Mouse (Mus musculus) brain, embryonic 14.5 days (tissue): Measurements from ENCODE around the gene Ctnna2. TPM values are rescaled to one million over a fixed set of nuclear protein-coding genes. Genes with fewer than 3 reads are reported as not detected.

Experiments
- DNase-seq: peaks from one replicate; pipeline ENCODE4 v3.0.0-alpha.2; 2011; ENCODE audit warnings: low read depth
- CTCF ChIP-seq: fragments of 200-500 bp; IDR thresholded peaks from 2 replicates; pipeline ENCODE4 v1.5.1; 2012; ENCODE audit warnings: inconsistent platforms, mild to moderate bottlenecking, moderate library complexity, borderline replicate concordance; ENCODE audit not compliant: insufficient read depth, insufficient read length; ENCODE audit errors: extremely low read depth
- POLR2A ChIP-seq: fragments of 200-500 bp; IDR thresholded peaks from 2 replicates; pipeline ENCODE4 v1.6.1; 2012; ENCODE audit warnings: mild to moderate bottlenecking, inconsistent platforms, borderline replicate concordance; ENCODE audit not compliant: poor library complexity, insufficient read depth, insufficient read length, severe bottlenecking; ENCODE audit errors: extremely low read depth
- polyA plus RNA-seq: library from polyadenylated mRNA; depleted of rRNA; stranded (reverse); fragments of >200 nt; gene quantifications from 2 replicates; pipeline ENCODE4 v1.2.3, GENCODE M21; 2012

The Ctnna2 gene
- polyA plus RNA-seq, 1 experiment, result 150 TPM

DNA sequence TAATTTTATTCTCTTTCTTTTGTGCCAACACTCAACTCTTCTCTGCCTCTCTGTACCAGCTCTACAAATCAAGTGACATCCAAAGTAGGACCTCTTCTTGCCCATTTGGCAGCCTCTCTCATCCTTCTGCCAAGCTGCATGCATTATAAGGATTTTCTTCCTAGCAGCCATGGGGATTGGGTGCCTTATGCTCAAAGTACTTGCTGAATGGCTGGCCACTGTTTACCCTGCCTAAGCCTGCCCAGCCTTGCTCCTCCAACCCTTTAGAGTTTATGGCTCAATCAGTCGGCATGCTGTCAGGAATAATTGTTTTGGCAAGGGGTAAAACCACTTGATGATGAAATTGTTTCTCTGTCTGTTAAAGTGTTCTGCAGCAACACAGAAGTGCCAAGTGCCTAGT is 739.1 kb downstream of the Ctnna2 start:
- TF ChIP-seq CTCF (no peak), POLR2A (no peak)
- DNase-seq, result peak; percentile 88

DNA sequence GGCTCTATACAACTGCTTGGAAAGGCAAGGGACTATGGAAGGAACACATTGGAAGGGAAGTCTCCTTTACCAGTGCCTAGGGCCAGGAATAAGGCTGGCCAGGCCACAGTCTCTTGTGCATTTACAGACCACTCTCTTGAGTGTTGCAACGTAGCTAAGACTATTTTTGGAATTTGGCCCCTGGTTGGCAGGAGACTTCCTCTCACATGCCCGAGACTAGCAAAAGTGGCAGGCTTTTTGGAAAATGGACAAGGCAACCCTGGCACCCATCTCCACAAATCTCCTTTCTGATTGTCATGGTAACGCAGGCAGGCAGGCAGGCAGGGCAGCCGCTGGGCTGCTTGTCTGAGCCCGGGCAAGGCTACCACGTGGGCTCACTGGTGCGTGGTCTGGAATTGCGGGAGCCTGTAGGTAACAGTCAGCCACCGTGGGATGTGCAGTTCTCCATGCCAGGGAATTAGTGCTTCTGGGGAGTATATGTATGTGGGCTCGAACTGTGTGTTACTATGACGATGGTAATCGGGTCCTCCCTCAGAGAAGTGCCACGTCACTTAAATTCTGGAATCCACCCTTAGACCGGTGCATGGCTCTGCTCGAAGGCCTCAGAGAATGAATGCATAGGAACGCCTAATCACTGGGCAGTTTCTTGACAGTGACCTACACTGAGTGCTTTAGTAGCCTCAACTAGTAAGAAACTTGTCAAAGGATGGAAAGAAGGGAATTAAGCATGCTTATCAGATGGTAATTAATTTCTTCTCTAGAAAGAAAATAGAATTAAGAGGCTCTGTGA is 756.5 kb downstream of the Ctnna2 start:
- TF ChIP-seq POLR2A, result no peak
- TF ChIP-seq CTCF, result no peak

DNA sequence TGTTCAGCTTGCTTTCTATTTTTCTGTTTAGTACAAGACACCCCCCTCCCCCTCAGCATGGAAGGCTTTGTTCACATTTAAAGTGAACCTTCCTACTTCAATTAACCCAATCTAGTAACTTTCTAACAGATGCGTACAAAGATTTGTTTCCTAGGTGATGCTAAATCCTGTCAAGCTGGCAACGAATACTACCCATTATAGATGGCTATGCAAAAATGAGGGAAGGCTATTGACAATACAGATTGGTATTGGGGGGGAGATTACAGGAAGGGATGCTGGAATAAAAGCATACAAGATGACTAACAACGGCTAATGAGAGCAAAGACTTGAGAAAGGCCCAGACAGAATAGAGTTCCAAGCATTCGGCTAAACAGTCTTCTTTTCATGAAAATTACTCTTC is 758.7 kb downstream of the Ctnna2 start:
- DNase-seq, result peak; percentile 67

More for the DNA sequence above, 756.5 kb downstream of the Ctnna2 start:
- DNase-seq, result peak; percentile 85

DNA sequence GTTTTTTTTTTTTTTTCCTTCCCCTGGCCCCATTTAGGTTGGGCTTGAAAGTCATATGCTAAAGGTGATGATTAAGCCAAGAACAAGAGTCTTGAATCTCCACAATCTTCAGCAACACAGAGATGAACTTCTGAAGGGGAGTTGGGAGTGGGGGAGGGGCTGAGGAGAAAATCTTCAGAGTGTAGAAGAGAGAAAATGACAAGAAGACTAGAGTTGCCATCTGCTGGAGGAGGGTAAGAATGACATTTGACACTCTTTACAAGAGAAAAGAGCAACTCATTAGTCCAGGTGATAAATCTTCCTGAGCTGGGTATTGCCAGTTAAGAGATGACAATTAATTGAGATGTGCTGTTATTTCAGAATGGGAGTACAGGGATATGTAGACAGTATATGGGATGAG is 760.6 kb downstream of the Ctnna2 start:
- TF ChIP-seq POLR2A (no peak), CTCF (0 out of 2 replicates have a peak, but pooled peaks have one; percentile 22)
- DNase-seq, result peak; percentile 76

More for the DNA sequence above, 758.7 kb downstream of the Ctnna2 start:
- TF ChIP-seq POLR2A, result no peak
- TF ChIP-seq CTCF, result no peak

DNA sequence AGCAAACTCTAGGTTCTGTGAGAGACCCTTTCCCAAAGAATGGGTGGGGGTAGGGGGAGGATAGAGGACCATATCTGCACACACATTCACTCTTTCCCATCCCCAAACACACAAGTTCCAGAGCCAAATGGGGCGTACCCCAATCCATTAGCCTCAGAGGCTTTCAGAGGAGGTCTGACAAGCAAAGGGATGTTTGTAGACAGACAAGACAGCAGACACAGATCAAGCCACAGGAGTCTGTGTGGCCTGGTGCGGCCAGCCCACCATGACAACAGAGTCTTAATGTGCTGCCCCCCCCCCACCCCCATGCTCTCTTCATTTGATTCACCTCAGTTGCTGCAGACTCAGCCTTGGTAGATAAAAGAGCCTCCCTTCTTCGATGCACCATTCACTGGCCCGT is 764.2 kb downstream of the Ctnna2 start:
- TF ChIP-seq CTCF, result no peak
- TF ChIP-seq POLR2A, result no peak
- DNase-seq, result no peak

DNA sequence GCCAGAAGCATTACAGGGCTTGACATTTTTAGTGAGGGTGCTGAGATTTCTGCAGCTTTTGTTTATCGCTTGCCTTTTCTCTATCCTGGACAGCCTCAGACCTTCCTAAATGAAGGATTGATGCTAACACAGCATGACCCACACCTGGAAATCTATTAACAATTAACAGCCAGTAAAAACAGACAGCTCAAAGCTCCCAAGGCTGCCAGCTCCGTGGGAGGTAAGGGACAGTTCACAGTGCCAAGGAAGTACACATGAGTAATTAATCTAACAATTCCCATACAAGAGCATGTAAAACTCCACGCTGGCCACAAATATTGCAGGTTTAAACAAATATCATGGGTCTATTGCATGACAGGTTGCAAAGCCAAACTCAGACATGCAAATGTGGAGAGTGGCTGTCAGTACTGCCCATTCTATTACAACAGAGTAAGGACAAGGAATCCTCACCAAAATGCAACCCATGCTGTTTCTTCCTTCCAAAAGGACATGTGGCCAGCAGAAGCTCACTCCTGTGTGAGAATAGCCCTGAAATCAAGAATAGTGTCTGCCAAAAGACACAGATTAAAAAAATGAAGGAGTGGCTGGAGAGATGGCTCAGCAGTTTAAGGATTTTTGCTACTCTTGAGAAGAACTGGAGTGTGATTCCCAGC is 765.6 kb downstream of the Ctnna2 start:
- peak; percentile 50 for DNase-seq
- TF ChIP-seq POLR2A, result no peak
- no peak for TF ChIP-seq CTCF

DNA sequence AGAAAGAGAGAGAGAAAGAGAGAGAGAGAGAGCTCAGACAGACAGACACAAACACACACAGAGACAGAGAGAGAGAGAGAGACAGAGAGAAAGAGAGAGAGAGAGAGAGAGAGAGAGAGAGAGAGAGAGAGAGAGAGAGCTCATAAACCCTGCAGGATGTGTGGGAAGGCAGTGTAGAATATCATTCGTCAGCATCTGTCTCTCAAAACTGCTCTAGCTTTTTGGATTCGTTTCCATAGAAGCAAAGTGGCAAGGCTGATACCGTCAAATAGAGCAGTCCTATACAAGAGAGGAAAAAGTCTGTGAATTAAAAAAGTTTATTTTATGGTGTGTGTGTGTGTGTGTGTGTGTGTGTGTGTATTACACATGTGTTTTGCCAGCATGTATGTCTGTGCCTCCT is 769.6 kb downstream of the Ctnna2 start:
- no peak for DNase-seq
- TF ChIP-seq CTCF, result no peak
- no peak for TF ChIP-seq POLR2A

DNA sequence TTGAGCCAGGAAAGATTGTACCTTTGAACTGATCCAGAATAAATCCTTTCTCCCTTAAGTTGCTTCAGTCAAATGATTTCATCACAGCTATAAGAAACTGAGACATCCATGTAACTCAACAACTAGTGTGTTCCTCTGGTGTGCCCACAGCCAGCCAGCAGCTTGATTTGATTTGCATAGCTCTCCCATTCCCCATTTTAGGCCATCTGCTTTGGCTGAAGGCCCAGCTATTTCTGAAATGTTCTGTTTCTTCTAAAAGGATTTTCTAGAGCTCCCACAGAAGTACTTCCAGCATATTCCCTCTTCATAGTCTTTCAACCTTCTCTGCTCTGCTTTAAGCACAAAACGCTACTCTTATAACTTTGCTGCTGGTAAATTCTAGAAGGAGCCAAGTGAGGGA is 770.3 kb downstream of the Ctnna2 start:
- DNase-seq, result peak; percentile 66
- TF ChIP-seq POLR2A (no peak), CTCF (no peak)

DNA sequence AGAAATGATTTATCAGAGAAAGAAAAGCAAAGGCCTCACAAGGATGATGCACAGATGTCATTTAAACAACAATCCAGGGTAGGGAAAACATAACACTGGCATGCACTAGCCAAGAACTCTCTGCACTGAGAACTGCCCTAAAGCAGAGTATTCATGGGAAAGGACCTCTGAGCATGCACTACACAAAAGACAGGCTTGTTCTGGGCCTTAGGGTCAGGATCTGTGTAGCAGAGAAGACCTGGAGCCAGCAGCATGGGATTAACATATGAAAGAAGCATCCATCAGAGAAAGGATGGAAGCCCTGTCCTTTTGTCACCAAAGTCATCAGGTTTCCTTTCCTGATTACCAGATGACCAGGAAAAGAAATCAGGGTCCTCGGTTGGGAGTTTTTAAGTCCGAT is 780.1 kb downstream of the Ctnna2 start:
- TF ChIP-seq POLR2A (no peak), CTCF (no peak)
- no peak for DNase-seq

DNA sequence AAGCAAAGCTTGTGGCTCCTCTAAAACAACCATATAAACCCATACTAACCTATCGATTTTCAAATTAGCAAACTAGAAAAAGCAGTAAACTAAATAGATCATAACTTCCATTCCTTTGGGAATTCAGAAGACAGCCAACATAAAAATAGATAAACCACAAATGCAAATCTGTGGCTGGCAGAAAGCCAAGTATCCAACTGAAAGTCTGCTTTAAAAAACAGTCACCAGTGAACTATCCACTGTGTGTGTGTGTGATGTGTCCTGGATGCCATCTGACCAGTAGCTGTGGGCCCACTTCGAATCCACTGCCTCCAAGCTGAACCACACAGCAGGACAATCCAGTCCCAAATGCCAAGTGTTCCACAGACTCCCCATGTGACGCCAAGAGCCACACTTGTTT is 782.8 kb downstream of the Ctnna2 start:
- no peak for TF ChIP-seq POLR2A
- no peak for TF ChIP-seq CTCF
- DNase-seq, result no peak

DNA sequence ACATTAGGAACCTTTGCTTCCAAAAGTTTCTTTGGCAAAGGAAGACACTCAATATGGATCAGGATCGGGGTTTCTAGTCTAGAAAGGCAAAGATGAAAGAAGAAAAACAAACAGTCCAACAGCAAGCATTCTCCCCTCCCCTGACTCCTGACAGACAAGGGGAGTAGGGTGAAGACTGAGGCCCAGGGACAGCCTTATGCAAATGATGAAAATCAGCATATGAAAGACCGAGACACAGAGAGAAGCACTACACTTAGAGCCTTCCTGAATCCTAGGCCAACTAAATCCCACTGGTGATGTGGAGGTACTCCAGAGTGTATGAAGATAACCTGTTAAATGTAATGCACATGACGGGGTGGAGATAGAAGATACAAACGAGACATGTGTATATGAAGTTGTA is 787.9 kb downstream of the Ctnna2 start:
- TF ChIP-seq POLR2A, result no peak
- TF ChIP-seq CTCF, result no peak
- DNase-seq, result no peak

DNA sequence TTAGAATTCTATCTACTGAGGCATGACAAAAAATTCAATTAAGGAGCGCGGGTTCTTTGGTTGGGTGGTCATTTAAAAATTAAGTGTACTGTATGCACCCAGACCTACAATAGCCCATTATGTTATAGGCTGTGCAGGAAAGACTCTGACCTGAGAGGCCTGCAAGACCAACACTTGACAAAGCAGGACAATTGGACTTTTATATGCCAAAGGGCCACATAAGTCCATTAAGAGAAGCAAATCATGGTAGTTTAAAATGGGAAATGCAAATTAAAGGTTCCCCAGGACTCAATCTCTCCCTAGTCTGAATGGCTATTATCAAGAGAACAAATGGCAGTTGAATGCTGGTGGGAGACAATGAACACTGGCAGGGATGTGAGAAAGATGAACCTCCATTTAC is 790.9 kb downstream of the Ctnna2 start:
- DNase-seq, result peak; percentile 31
- TF ChIP-seq POLR2A, result no peak
- no peak for TF ChIP-seq CTCF

DNA sequence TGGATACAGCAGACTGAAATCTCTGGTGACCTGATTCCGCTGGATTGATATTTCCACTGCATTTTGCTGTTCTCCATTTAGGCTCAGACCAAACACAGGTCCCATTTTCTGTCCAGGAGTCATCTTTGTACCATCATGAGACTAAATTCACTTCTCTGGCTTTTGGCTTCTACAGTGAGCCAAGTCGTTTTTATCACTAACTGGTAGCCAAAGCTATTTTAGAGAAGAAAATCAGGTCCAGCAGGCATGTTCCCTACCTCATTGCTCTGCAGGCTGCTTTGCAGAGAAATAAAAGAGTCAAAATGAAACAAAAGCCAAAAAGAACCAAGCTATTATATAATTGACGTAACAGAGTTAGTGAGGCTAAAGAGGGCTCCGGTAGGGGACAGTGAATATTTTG is 793.7 kb downstream of the Ctnna2 start:
- TF ChIP-seq CTCF, result no peak
- no peak for TF ChIP-seq POLR2A
- no peak for DNase-seq
